Mouse (Mus musculus): ENCODE results near the gene Mtnr1b. TPM values are rescaled to one million over a fixed set of nuclear protein-coding genes. Genes with fewer than 3 reads are reported as not detected.

Mtnr1b gene
- not detected in 2 replicates for polyA plus RNA-seq (2015; fragmentation: Nextera tagmentation; extraction: Ambion mirVana)

- WGBS = 55% methylated on average over 19 of the region's 19 CpGs
- Histone ChIP-seq H3K4me2 (no peak within 1 kb of the TSS), H3K4me3 (no peak within 1 kb of the TSS), H3K27ac (no peak within 1 kb of the TSS), H3K9ac (no peak within 1 kb of the TSS), H3K9me3 (no peaks in the 10 kb centered on the region), H3K4me1 (no peaks in the 10 kb centered on the region), H3K27me3 (peaks cover 18% of the 10 kb centered on the region), H3K36me3 (no peaks in the 10 kb centered on the region)
- ATAC-seq (ENCODE audit: insufficient number of reproducible peaks, insufficient read depth, low FRiP score, low TSS enrichment, low read depth) = no peak
Measured at GRCm38 (mm10) chr9:15874506-15875160, at the start of gene Mtnr1b. Gene Mtnr1b, minus strand, starts transcription at chr9:15874556.

DNA sequence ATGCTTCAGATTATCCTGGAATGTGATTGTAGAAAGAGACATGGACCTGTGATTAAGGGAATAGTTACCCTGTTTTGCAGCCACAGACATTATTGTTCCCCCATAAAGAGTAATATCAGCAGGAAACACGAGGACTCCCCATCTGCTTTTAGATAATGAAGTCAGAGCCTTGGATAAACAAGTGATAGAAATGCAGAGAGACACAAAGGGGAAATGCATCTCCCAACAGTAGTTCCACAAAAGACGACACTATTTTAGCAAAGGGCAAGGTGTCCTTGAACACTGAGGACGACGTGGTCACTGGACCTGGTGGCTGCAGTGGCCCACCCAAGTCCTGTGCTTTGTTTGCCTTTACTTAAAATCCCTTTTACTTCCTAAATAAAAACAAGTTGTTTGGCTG is 45.9 kb upstream of the Mtnr1b start:
- Histone ChIP-seq H3K36me3 (no peaks in the 10 kb centered on the region), H3K27ac (no peak overlapping the region), H3K4me3 (no peak overlapping the region), H3K9me3 (no peaks in the 10 kb centered on the region), H3K4me1 (no peaks in the 10 kb centered on the region), H3K4me2 (no peak overlapping the region), H3K27me3 (peaks cover 15% of the 10 kb centered on the region), H3K9ac (no peak overlapping the region)
- 81% methylated on average over 4 of the region's 4 CpGs for WGBS
- no peak for ATAC-seq (ENCODE audit: insufficient number of reproducible peaks, insufficient read depth, low FRiP score, low TSS enrichment, low read depth)

GRCm38 (mm10) chr9:15919373-15920005 is 45.1 kb upstream of the Mtnr1b start:
- Histone ChIP-seq H3K4me2 (no peak overlapping the region), H3K4me3 (no peak overlapping the region), H3K27me3 (peaks cover 10% of the 10 kb centered on the region), H3K9ac (no peak overlapping the region), H3K36me3 (no peaks in the 10 kb centered on the region), H3K4me1 (no peaks in the 10 kb centered on the region), H3K9me3 (no peaks in the 10 kb centered on the region), H3K27ac (no peak overlapping the region)
- ATAC-seq (ENCODE audit: insufficient number of reproducible peaks, insufficient read depth, low FRiP score, low TSS enrichment, low read depth) = no peak
- WGBS = 66% methylated on average over 5 of the region's 5 CpGs

DNA sequence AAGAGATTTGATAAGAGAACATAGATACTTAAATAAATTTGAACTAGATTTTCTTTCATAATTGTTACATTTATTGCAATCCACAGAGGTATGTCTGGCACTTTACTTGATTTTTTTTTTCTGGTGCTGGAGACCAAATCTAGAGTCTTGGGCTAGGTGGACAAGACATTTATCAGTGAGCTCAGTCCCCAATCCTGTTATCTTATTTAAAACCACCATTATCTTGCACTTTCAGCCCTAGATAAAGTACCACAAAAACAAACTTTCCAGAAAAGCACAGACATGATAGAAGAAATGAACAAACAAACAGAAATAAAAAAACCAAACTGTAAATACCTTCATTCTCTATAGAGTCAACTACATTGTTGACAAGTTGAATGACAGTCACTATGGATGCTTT is 42.2 kb upstream of the Mtnr1b start:
- Histone ChIP-seq H3K27ac (no peak overlapping the region), H3K27me3 (no peaks in the 10 kb centered on the region), H3K4me3 (no peak overlapping the region), H3K9ac (no peak overlapping the region), H3K36me3 (no peaks in the 10 kb centered on the region), H3K9me3 (no peaks in the 10 kb centered on the region), H3K4me1 (no peaks in the 10 kb centered on the region), H3K4me2 (no peak overlapping the region)
- no peak for ATAC-seq (ENCODE audit: insufficient number of reproducible peaks, insufficient read depth, low FRiP score, low TSS enrichment, low read depth)

GRCm38 (mm10) chr9:15912735-15913134 is 38.4 kb upstream of the Mtnr1b start:
- no peak for ATAC-seq (ENCODE audit: insufficient number of reproducible peaks, insufficient read depth, low FRiP score, low TSS enrichment, low read depth)

GRCm38 (mm10) chr9:15909397-15910113 is 35.2 kb upstream of the Mtnr1b start:
- Histone ChIP-seq H3K4me2 (no peak overlapping the region), H3K9me3 (no peaks in the 10 kb centered on the region), H3K4me1 (no peaks in the 10 kb centered on the region), H3K4me3 (no peak overlapping the region), H3K36me3 (no peaks in the 10 kb centered on the region), H3K9ac (no peak overlapping the region), H3K27ac (no peak overlapping the region), H3K27me3 (no peaks in the 10 kb centered on the region)
- 65% methylated on average over 2 of the region's 2 CpGs for WGBS
- ATAC-seq (ENCODE audit: insufficient number of reproducible peaks, insufficient read depth, low FRiP score, low TSS enrichment, low read depth) = no peak

More at GRCm38 (mm10) chr9:15912735-15913134, 38.4 kb upstream of the Mtnr1b start:
- Histone ChIP-seq H3K9me3 (no peaks in the 10 kb centered on the region), H3K27me3 (no peaks in the 10 kb centered on the region), H3K4me3 (no peak overlapping the region), H3K4me1 (no peaks in the 10 kb centered on the region), H3K36me3 (no peaks in the 10 kb centered on the region), H3K9ac (no peak overlapping the region), H3K4me2 (no peak overlapping the region), H3K27ac (no peak overlapping the region)
- 20% methylated on average over 1 of the region's 1 CpGs for WGBS

DNA sequence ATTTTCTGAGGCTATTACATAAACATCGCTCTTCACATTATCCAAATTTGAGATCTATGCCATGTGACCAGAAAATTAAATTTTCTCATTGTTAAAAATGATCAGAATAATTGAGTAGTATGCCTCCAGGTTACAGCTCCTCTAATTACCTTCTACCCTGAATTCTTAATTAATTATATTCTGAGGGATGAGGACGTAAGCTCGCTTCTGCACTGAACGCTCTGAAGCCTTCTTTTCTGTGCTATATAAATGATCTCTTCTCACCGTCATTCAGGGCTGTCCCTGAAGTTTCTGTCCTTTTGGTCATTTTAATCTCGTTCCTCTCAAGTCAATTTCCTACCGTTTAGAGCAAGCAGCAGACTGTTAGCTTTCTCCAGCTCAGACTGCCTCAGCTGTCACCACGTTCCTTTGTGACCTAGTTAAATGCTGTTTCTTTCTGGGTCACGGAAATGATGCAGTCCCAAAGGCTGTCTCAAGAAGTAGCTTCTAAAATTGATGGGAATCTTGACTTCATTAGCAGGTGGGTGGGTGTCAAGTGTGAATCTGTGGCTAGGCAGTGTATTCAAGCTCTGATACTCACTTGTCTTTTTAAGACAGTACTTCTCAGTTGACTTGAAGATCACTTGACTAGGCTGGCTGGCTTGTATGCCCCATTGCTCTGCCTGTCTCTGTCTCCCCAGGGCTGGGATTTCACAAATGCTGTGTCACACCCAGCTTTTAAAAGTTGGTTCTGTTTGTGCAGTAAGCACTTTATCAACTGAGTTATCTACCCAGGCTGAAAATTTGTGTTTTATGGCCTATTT is 29.8 kb upstream of the Mtnr1b start:
- Histone ChIP-seq H3K27ac (no peak overlapping the region), H3K9me3 (no peaks in the 10 kb centered on the region), H3K9ac (no peak overlapping the region), H3K4me2 (no peak overlapping the region), H3K36me3 (no peaks in the 10 kb centered on the region), H3K4me3 (no peak overlapping the region), H3K27me3 (no peaks in the 10 kb centered on the region), H3K4me1 (no peaks in the 10 kb centered on the region)
- ATAC-seq (ENCODE audit: insufficient number of reproducible peaks, insufficient read depth, low FRiP score, low TSS enrichment, low read depth) = no peak
- WGBS = 72% methylated on average over 9 of the region's 9 CpGs

DNA sequence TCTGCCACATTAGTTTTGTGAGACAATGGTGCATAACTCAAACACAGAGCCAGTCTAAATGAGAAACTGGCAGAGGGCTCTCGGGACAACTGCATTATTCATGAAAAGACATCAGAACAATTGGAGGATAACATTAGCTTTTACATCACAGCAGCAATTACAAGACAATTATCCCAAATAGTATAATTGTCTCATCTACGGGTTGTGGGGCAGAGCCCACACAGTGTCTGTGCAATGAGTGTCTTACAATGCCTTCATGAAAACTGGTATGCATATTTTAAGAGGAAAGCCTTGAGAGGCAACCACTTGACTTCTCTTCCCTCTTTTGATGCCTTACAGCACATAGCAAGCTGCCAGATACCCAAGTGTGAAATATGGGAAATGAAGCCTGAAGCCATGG is 23.8 kb upstream of the Mtnr1b start:
- Histone ChIP-seq H3K9ac (no peak overlapping the region), H3K4me3 (no peak overlapping the region), H3K4me2 (no peak overlapping the region), H3K9me3 (no peaks in the 10 kb centered on the region), H3K36me3 (no peaks in the 10 kb centered on the region), H3K27me3 (no peaks in the 10 kb centered on the region), H3K27ac (no peak overlapping the region), H3K4me1 (no peaks in the 10 kb centered on the region)
- ATAC-seq (ENCODE audit: insufficient number of reproducible peaks, insufficient read depth, low FRiP score, low TSS enrichment, low read depth) = no peak
- WGBS = 55% methylated on average over 2 of the region's 2 CpGs

DNA sequence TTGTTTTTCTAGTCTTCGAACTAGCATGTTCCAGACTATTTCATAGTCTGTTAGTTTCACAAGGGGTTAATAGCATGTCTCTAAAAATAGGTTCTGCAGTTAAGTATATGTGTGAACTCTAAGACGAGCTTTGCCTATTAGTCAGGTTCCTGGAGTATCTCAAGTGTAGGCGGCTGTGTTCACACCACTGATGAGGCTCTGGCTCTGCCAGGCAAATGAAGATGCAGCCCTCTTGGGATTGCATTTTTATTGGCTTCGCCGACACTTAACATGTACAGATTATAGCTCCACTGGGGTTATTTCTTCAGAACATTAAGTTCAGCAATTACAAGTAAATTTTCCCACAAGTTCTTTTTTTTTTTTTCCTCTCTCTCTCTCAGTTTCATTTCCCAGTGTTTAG is 12.4 kb upstream of the Mtnr1b start:
- Histone ChIP-seq H3K9ac (no peak overlapping the region), H3K4me3 (no peak overlapping the region), H3K9me3 (no peaks in the 10 kb centered on the region), H3K27ac (no peak overlapping the region), H3K4me2 (no peak overlapping the region), H3K4me1 (no peaks in the 10 kb centered on the region), H3K36me3 (no peaks in the 10 kb centered on the region), H3K27me3 (no peaks in the 10 kb centered on the region)
- WGBS = 79% methylated on average over 5 of the region's 5 CpGs
- no peak for ATAC-seq (ENCODE audit: insufficient number of reproducible peaks, insufficient read depth, low FRiP score, low TSS enrichment, low read depth)

DNA sequence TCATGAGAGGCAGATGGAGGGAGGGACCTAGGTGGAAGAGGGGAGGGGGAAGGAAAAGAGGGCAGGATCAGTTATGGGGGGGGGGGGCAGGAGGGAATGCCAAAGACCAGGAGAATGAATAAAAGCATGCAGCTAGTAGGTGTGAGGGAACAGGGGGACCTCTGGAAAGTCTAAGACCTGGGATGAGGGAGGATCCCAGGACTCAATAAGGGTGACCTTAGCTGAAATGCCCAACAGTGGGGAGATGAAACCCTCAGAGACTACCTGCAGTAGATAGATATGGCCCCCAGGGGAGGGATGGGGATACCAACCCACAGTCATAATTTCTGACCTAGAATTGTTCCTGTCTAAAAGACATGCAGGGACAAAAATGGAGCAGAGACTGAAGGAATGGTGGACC is 6.4 kb upstream of the Mtnr1b start:
- Histone ChIP-seq H3K36me3 (no peaks in the 10 kb centered on the region), H3K4me3 (no peak overlapping the region), H3K27me3 (no peaks in the 10 kb centered on the region), H3K9me3 (no peaks in the 10 kb centered on the region), H3K9ac (no peak overlapping the region), H3K4me2 (no peak overlapping the region), H3K4me1 (no peaks in the 10 kb centered on the region), H3K27ac (no peak overlapping the region)
- ATAC-seq (ENCODE audit: insufficient number of reproducible peaks, insufficient read depth, low FRiP score, low TSS enrichment, low read depth) = no peak

- WGBS = 14% methylated on average over 3 of the region's 3 CpGs
- Histone ChIP-seq H3K4me2 (no peak overlapping the region), H3K27me3 (0 out of 2 replicates have a peak, but pooled peaks cover 2% of the 10 kb centered on the region), H3K4me3 (no peak overlapping the region), H3K27ac (no peak overlapping the region), H3K36me3 (no peaks in the 10 kb centered on the region), H3K4me1 (no peaks in the 10 kb centered on the region), H3K9me3 (no peaks in the 10 kb centered on the region), H3K9ac (no peak overlapping the region)
- ATAC-seq (ENCODE audit: insufficient number of reproducible peaks, insufficient read depth, low FRiP score, low TSS enrichment, low read depth) = no peak
Measured at GRCm38 (mm10) chr9:15880160-15880603, 5.8 kb upstream of the Mtnr1b start.
